Mouse (Mus musculus) urinary bladder, adult 2 months (tissue): ENCODE measurements at regions not wholly inside any gene's neighbourhood (a gene's known extent, or its start where the extent isn't known, plus 50 kb on each side); places are given as distances from the start of the nearest gene placed in this dataset.
A peak's percentile ranks its signal among the peaks of the same experiment; 100 is the strongest.

ENCODE experiments used
- DNase-seq: peaks from one replicate; pipeline ENCODE4 v3.0.0; 2022; ENCODE audit warnings: low spot score

GRCm38 (mm10) chr12:77666411-77666810 lies 428.5 kb downstream of the Fut8 start:
- DNase-seq, result no peak

- DNase-seq, result no peak
Measured at GRCm38 (mm10) chr12:77667151-77667874, 429.4 kb downstream of the Fut8 start.

- DNase-seq, result peak; percentile 30
Measured at GRCm38 (mm10) chr12:77667875-77668204, 429.9 kb downstream of the Fut8 start.

GRCm38 (mm10) chr12:77670531-77670930 lies 432.6 kb downstream of the Fut8 start:
- DNase-seq, result no peak

GRCm38 (mm10) chr12:77674352-77674751 lies 436.4 kb downstream of the Fut8 start:
- DNase-seq, result no peak

- DNase-seq, result no peak
Measured at GRCm38 (mm10) chr12:77674755-77675154, 436.8 kb downstream of the Fut8 start.

GRCm38 (mm10) chr12:77678040-77678439 lies 440.1 kb downstream of the Fut8 start:
- no peak for DNase-seq

- no peak for DNase-seq
Measured at GRCm38 (mm10) chr12:77694101-77694500, 456.2 kb downstream of the Fut8 start.

GRCm38 (mm10) chr12:77696039-77696631 lies 458.2 kb downstream of the Fut8 start:
- DNase-seq, result no peak

GRCm38 (mm10) chr12:77696662-77697061 lies 458.7 kb downstream of the Fut8 start:
- no peak for DNase-seq

GRCm38 (mm10) chr12:77698088-77698487 lies 460.2 kb downstream of the Fut8 start:
- DNase-seq, result no peak

GRCm38 (mm10) chr12:77699896-77700605 lies 462.1 kb downstream of the Fut8 start:
- DNase-seq, result no peak

- DNase-seq, result no peak
Measured at GRCm38 (mm10) chr12:77715506-77715905, 477.6 kb downstream of the Fut8 start.

GRCm38 (mm10) chr12:77715979-77716378 lies 478.1 kb downstream of the Fut8 start:
- DNase-seq, result no peak

- DNase-seq, result no peak
Measured at GRCm38 (mm10) chr12:77727766-77728165, 466.3 kb upstream of the Gm6657 start.

GRCm38 (mm10) chr12:77739047-77739760 lies 454.8 kb upstream of the Gm6657 start:
- no peak for DNase-seq

- DNase-seq, result no peak
Measured at GRCm38 (mm10) chr12:77742716-77743115, 451.3 kb upstream of the Gm6657 start.

GRCm38 (mm10) chr12:77749438-77750007 lies 444.5 kb upstream of the Gm6657 start:
- no peak for DNase-seq

- DNase-seq, result no peak
Measured at GRCm38 (mm10) chr12:77752181-77752580, 441.9 kb upstream of the Gm6657 start.

- DNase-seq, result no peak
Measured at GRCm38 (mm10) chr12:77756021-77756420, 438.0 kb upstream of the Gm6657 start.

GRCm38 (mm10) chr12:77760976-77761375 lies 433.1 kb upstream of the Gm6657 start:
- no peak for DNase-seq

GRCm38 (mm10) chr12:77776011-77776546 lies 418.0 kb upstream of the Gm6657 start:
- no peak for DNase-seq
